Mouse (Mus musculus) erythroblast, embryonic 14.5 days (primary cell): ENCODE measurements around the gene Itsn1. TPM values are rescaled to one million over a fixed set of nuclear protein-coding genes. Genes with fewer than 3 reads are reported as not detected.

Experiments
- H3K27me3 ChIP-seq: 2 replicates; pipeline ENCODE4 v1.6.1; 2012; ENCODE audit warnings: inconsistent platforms; ENCODE audit not compliant: control insufficient read depth
- H3K36me3 ChIP-seq: 2 replicates; pipeline ENCODE4 v1.6.1; 2012; ENCODE audit warnings: mild to moderate bottlenecking, inconsistent platforms; ENCODE audit not compliant: control insufficient read depth
- H3K4me1 ChIP-seq: 2 replicates; pipeline ENCODE4 v1.6.1; 2012; ENCODE audit warnings: inconsistent platforms; ENCODE audit not compliant: control insufficient read depth
- H3K4me3 ChIP-seq: replicated peaks from 2 replicates; pipeline ENCODE3; 2012; ENCODE audit warnings: moderate library complexity, mild to moderate bottlenecking, inconsistent platforms
- H3K9me3 ChIP-seq: 2 replicates; pipeline ENCODE4 v1.6.1; 2012; ENCODE audit warnings: low read length, inconsistent platforms, mixed read lengths; ENCODE audit not compliant: control insufficient read depth
- GATA1 ChIP-seq: IDR thresholded peaks from 2 replicates; pipeline ENCODE4 v1.6.1; 2012; ENCODE audit warnings: low read length, inconsistent platforms, mixed read lengths
- TAL1 ChIP-seq: IDR thresholded peaks from 3 replicates; pipeline ENCODE4 v1.6.1; 2012; ENCODE audit warnings: low read length, inconsistent platforms, mixed read lengths
- polyA plus RNA-seq: library from polyadenylated mRNA; stranded (reverse); fragments of >175 nt; gene quantifications from 2 replicates; pipeline ENCODE4 v1.2.3, GENCODE M21; 2012

Gene Itsn1
- polyA plus RNA-seq, 1 experiment = 31.5 TPM

GRCm38 (mm10) chr16:91873695-91874094 lies 144.6 kb downstream of the Itsn1 start:
- TF ChIP-seq GATA1 (no peak), TAL1 (no peak)
- Histone ChIP-seq H3K4me3 (no peak overlapping the region), H3K9me3 (no peaks in the 10 kb centered on the region), H3K36me3 (peaks cover 42% of the 10 kb centered on the region), H3K4me1 (peaks cover 14% of the 10 kb centered on the region), H3K27me3 (peaks cover 13% of the 10 kb centered on the region)

GRCm38 (mm10) chr16:91875567-91876344 lies 146.7 kb downstream of the Itsn1 start:
- Histone ChIP-seq H3K9me3 (no peaks in the 10 kb centered on the region), H3K36me3 (peaks cover 22% of the 10 kb centered on the region), H3K4me3 (no peak overlapping the region), H3K4me1 (peaks cover 3% of the 10 kb centered on the region; the same call in 1 of the 2 replicates), H3K27me3 (peaks cover 20% of the 10 kb centered on the region)
- TF ChIP-seq GATA1 (no peak), TAL1 (no peak)

- no peak overlapping the region for H3K4me3 ChIP-seq
- peaks cover 9% of the 10 kb centered on the region for H3K4me1 ChIP-seq
- H3K9me3 ChIP-seq = no peaks in the 10 kb centered on the region
- peaks cover 15% of the 10 kb centered on the region for H3K36me3 ChIP-seq
- no peak for TF ChIP-seq GATA1
- no peak for TF ChIP-seq TAL1
- H3K27me3 ChIP-seq = peaks cover 21% of the 10 kb centered on the region
Measured at GRCm38 (mm10) chr16:91876457-91876856, 147.4 kb downstream of the Itsn1 start.

- no peaks in the 10 kb centered on the region; the same call in 1 of the 2 replicates for H3K36me3 ChIP-seq
- TF ChIP-seq TAL1 (no peak), GATA1 (no peak)
- H3K4me3 ChIP-seq = no peak overlapping the region
- H3K9me3 ChIP-seq = no peaks in the 10 kb centered on the region
- peaks cover 40% of the 10 kb centered on the region for H3K27me3 ChIP-seq
- peaks cover 17% of the 10 kb centered on the region for H3K4me1 ChIP-seq
Measured at GRCm38 (mm10) chr16:91879101-91879500, 150.0 kb downstream of the Itsn1 start.

- Histone ChIP-seq H3K9me3 (no peaks in the 10 kb centered on the region), H3K36me3 (no peaks in the 10 kb centered on the region), H3K4me1 (peaks cover 26% of the 10 kb centered on the region), H3K27me3 (peaks cover 37% of the 10 kb centered on the region), H3K4me3 (no peak overlapping the region)
- TF ChIP-seq TAL1 = no peak
- no peak for TF ChIP-seq GATA1
Measured at GRCm38 (mm10) chr16:91880869-91881767, 152.0 kb downstream of the Itsn1 start.

GRCm38 (mm10) chr16:91882168-91882859 lies 153.2 kb downstream of the Itsn1 start:
- H3K36me3 ChIP-seq = no peaks in the 10 kb centered on the region
- H3K9me3 ChIP-seq = no peaks in the 10 kb centered on the region
- peaks cover 34% of the 10 kb centered on the region for H3K27me3 ChIP-seq
- no peak for TF ChIP-seq TAL1
- no peak for TF ChIP-seq GATA1
- no peak overlapping the region for H3K4me3 ChIP-seq
- H3K4me1 ChIP-seq = peaks cover 26% of the 10 kb centered on the region

DNA sequence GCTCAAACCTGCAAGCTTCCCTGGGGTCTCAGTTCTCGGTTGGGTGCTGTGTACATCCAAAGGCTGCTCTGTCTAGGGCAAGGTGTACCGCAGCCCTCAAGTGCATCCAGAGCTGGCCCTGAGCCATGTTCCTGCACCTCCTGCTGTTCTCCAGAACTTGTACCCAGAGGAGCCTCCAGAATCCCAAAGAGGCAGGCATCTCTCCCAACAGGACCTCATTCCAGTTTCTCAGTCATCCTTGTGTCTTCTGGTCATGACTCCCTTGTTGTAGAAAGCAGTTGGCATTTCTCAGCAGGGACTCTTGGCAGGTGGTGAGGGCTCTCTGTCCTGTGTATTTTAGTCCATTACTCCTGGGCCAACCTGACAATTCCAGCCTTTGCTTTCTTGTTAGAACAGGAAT lies 154.6 kb downstream of the Itsn1 start:
- Histone ChIP-seq H3K4me1 (peaks cover 26% of the 10 kb centered on the region), H3K4me3 (no peak overlapping the region), H3K27me3 (peaks cover 26% of the 10 kb centered on the region), H3K36me3 (no peaks in the 10 kb centered on the region), H3K9me3 (no peaks in the 10 kb centered on the region)
- TF ChIP-seq GATA1 = no peak
- TF ChIP-seq TAL1 = no peak

DNA sequence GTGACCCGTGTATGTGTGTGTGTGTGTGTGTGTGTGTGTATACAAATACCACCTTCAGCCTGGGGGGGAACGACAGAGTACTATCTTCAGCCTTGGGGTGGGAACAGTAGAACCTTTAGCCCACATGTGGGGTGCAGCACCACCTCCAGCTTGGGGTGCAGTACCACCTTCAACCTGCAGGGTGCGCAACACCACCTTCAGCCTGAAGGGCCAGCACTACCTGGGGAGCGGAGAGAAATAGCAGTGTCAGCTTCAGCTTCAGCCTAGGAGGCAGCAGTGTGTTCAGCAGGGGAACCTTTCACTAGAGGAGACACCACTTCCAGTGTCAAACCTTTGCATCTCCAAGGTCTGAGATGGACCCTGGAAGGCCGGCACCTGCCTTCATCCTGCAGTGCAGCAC lies 155.1 kb downstream of the Itsn1 start:
- Histone ChIP-seq H3K4me3 (no peak overlapping the region), H3K27me3 (peaks cover 26% of the 10 kb centered on the region), H3K4me1 (peaks cover 26% of the 10 kb centered on the region), H3K36me3 (no peaks in the 10 kb centered on the region), H3K9me3 (no peaks in the 10 kb centered on the region)
- TF ChIP-seq GATA1 (no peak), TAL1 (no peak)
